Mouse (Mus musculus): Measurements from ENCODE around the gene Zfp507.

The Zfp507 gene

GRCm38 (mm10) chr7:35802906-35803595, at the start of gene Zfp507:
Gene Zfp507 (minus strand): TSS chr7:35803003.
- peak; percentile 89 for DNase-seq (ENCODE audit: low spot score)

DNA sequence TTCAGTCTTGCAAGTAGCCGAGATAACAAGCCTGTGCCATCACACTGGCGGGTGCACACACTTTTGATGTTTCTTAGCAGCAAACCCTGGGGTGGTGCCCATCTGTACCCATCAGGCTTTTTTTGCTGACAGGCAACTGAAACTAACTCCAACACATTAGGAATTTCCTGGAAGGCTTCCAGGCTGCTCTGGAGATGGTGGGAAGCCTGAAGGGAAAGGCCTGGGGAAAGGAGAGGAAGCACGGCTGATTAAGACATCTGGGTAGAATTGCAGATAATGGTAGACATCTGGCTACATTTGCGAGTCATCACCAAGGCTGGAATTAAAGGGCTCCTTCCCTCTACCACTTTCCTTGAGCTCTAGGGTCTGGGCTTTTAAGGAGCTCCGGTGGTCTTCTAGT, 47.6 kb upstream of the Zfp507 start:
- DNase-seq (ENCODE audit: low spot score): no peak

GRCm38 (mm10) chr7:35848526-35848925, 45.7 kb upstream of the Zfp507 start:
- DNase-seq (ENCODE audit: low spot score): no peak

- no peak for DNase-seq (ENCODE audit: low spot score)
These were observed 37.7 kb upstream of the Zfp507 start for GRCm38 (mm10) chr7:35840504-35840903.

DNA sequence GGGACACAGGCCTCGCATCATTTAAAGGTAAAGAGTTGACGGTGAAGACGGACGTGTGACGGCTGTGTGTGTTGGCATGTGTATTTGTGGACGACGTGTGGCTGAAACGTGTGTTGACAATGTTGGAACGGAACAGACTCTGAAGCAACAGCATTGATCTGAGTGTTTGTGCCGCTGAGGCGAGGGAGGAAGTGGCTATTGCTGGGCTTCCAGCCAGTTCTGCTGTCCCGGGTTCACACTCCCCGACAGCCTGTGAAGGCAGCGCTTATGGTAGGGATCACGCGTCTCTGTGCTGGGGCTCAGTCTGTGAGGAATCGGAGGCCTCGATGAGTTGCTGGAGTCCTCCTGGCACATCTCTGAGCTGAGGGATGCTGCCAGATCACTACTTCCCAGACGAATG, 34.0 kb upstream of the Zfp507 start:
- DNase-seq (ENCODE audit: low spot score): peak; percentile 22

GRCm38 (mm10) chr7:35836415-35836814, 33.6 kb upstream of the Zfp507 start:
- DNase-seq (ENCODE audit: low spot score): no peak

DNA sequence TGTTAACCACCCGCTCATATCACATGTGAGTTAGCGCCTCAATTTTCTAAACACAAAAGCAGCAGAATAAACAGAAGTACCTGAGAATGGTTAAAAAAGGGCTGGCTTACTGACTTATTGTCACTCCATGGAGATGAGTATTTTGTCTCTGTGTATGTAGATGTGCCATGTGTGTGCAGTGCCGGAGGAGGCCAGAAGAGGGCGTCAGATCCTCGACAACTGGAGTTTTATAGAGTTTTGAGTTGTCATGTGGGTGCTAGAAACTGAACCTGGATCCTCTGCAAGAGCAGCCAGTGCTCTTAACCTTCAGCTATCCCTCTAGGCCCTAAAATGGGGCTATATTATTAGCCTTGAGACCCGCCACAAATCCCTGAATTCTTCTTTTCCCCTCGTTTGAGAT, 27.3 kb upstream of the Zfp507 start:
- DNase-seq (ENCODE audit: low spot score): no peak

GRCm38 (mm10) chr7:35823906-35824305, 21.1 kb upstream of the Zfp507 start:
- no peak for DNase-seq (ENCODE audit: low spot score)

DNA sequence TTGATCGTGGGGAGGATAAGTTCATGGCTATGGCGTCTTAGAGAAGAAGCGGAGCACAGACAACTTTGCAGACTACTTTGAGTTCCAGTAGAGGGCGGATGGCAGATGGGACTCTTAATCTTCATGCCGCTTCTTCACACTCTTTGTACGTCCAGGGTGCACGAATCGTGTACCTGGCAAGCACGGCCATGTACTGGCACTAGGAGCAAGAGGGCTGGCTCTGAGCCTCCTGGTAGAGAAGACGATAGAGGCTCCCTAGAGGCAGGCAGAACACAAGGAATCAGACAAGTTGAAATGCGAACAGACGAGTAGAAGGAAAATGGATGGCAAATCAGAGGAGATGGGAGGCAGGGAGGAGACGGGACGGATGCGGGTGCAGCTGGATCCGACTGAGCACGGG, 19.5 kb upstream of the Zfp507 start:
- DNase-seq (ENCODE audit: low spot score): no peak

- no peak for DNase-seq (ENCODE audit: low spot score)
These were observed 18.6 kb upstream of the Zfp507 start for GRCm38 (mm10) chr7:35821357-35821756.

DNA sequence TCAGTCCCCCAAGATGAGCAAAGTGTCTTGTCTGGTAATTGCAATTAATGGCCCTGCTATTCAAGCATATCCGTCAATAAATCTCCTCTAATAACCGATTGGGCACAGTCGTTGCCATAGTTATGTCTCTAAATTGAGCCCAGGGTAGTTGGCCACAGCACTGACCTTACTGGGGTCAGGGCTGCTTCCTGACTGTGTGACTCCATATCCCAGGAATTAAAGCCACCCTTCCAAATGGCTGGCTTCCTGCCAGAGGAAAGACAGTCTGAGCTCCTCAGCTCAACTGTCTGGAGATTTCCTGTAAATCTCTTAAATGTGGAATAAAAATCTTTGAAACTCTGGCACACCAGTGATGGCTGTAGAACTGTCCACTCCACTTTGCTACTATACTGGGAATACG, 16.7 kb upstream of the Zfp507 start:
- no peak for DNase-seq (ENCODE audit: low spot score)

DNA sequence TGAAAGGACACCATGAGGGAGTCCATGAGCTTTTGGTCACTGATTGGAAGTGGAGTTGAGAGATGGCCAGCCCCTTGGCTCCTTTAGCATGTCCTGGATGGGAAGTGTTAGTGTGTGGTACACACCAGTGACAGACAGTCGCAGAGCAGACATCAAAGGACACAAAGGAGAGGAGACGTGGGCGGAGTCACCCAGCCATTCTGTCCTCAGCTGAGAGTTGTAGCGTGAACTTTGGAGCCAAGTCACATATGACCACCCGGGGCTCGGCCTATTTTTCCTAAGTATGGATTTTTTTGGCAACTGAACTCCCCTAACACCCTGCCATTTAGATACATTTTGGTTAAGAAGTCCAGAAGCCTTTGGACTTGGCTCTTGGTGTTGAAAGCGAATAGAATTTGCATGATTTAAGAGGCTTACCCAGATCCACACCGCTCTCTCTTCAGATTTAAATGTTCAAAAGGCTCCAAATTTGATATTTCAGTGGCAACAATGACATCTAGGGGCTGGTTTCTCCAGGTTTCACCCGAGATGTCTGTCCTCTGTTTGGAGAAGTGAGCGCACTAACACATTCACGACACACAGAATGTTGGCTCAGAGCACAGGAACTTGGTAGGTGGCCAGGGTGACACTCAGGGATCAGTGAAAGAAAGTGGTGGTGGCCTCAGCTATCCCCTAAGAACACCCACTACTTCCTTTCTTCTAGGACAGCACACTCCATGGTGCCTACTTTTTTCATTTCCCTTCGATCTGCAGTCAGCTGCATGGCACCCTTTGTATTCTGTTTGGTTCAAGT, 12.2 kb upstream of the Zfp507 start:
- no peak for DNase-seq (ENCODE audit: low spot score)

DNA sequence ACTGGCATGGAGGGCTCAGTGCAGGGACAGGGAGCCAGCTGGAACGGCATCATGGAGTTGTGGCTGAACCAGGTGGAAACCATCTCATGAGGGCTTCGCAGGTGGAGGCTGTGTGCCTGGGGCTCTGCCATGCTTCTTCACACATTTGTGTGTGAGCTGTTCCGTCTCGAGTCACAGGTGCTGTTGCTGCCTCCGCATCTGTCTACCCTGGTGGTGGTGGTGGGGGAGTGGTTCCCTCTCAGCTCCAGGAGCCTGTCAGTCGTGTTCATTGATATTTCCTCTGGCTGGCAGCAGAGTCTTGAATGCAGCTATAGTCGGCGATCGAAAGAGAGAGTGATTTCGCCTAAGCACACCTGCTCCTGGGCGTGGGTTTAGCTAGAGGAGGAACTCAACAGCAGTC, 10.5 kb upstream of the Zfp507 start:
- no peak for DNase-seq (ENCODE audit: low spot score)

DNA sequence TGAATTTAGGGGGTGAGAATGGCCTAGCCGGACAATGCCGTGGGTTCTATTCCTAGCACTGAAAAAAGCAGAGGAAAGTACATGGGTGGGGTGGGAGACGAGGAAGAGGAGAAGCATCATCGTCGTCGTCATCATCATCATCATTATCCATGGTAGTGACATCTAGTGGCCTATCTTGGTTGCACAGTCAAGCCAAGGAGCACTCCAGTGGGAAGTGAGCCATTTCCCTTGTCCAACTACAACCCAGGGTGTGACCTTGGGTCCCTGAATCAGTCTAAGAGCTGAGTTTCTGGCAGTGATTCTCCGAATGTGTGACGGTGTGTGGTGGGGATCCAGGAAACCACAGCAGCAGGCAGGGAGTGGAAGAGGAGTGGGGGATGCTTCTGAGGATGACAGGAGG, 7.9 kb upstream of the Zfp507 start:
- no peak for DNase-seq (ENCODE audit: low spot score)

DNA sequence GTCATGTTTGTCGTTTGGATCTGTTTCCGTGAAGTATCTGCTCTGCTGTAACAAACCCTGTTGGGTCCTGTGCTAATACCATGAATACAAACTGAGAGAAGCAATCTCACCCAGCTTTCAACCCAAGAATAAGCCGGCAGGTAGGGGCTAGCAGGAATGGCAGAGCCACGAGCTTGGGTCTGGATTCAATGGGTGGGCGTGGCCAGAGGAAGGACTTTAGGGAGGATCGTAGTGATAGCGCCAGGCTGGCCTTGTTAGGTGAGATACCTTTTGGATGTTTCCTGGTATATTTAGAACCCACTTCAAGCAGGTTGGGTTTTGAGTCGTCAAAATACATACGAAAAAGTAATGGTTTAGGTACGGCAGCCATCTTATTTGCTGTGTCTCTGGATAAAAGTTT, 1.4 kb upstream of the Zfp507 start:
- no peak for DNase-seq (ENCODE audit: low spot score)

- DNase-seq (ENCODE audit: low spot score): no peak
These were observed 450 bp downstream of the Zfp507 start for GRCm38 (mm10) chr7:35802201-35802905.

GRCm38 (mm10) chr7:35796123-35796522, 6.7 kb downstream of the Zfp507 start:
- DNase-seq (ENCODE audit: low spot score): no peak

- no peak for DNase-seq (ENCODE audit: low spot score)
These were observed 8.6 kb downstream of the Zfp507 start for GRCm38 (mm10) chr7:35794145-35794664.

GRCm38 (mm10) chr7:35792150-35792848, 10.5 kb downstream of the Zfp507 start:
- DNase-seq (ENCODE audit: low spot score): no peak

DNA sequence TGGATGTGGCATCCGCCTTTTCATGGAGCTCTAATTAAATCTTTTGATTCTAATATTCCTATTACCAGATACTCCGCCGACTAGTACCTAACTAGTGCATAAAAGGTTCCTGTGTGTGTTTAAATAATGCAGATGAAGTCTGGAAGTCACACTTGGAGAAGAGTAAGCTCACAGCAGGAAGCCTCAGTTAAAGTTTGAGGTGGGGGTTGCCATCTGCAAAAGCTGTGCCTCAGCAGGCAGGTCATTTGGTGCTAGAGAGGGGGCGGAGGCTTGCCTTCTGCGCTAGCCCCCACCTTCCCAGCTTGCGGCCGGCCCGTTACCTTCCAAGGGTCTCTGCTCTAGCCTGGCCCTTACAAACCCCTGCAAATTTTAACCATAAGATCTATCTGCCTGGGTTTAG, 11.9 kb downstream of the Zfp507 start:
- no peak for DNase-seq (ENCODE audit: low spot score)

DNA sequence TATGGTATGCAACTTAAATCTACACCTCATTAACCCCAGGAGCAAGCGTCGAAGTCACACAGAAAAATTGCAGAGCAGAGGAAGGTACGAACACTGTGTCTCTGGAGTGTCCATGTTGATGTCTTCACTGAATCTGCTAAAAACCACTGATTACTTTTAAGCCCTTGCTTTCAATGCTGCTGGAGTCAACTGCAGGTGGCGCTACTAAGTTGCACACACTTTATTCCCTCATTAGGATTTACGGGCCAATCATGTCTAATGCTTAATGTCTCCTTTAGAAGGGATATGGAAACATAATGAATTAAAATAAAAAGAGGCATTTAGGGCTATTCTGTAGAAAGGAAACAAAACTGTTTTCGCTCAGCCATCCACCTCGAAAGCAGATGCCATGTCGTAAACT, 12.6 kb downstream of the Zfp507 start:
- no peak for DNase-seq (ENCODE audit: low spot score)

DNA sequence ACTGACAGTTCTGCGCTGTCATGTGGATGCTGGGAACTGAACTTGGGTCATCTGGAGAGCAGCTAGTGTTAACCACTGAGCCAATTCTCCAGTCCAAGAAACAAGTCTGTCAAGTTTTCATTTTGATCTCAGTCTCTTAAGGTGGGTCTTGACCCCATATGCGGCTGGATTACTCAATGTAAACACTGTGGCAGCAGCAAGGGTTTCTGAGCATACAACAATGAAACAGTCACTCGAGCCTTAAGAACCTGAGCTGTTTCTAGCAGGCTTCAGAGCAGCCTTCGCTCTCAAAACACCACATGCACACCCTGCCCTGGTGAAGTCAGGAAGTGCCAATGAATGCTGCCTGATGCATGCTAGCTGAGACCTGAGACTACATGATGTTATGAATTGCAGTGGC, 17.2 kb downstream of the Zfp507 start:
- no peak for DNase-seq (ENCODE audit: low spot score)

Data from urinary bladder, postnatal 14 days (tissue).